Mouse (Mus musculus) spleen, adult 12 weeks (tissue): ENCODE measurements around the gene Ckap2l.

Experiments used
- DNase-seq: peaks from one replicate; pipeline ENCODE4 v3.0.0; 2022; ENCODE audit warnings: low spot score

Gene Ckap2l

DNA sequence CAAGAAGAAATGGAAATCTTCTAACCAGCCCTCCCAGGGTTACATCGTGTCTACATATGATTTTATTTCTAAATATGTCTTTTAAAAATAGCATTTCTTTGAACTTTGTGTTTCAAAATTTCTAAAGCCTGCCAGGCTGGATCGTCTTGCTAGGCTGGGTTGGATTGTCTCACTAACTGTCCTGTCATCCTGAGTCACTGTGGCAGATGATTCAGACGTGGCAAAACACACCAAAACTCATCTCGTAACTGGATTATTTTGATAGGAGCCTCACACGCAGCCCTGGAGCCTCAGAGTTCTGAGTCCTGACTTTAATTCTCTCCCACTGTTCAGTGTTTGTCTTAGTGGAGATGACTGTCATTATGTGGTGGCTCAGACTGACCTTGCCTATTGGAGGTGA lies 33.9 kb downstream of the Ckap2l start:
- no peak for DNase-seq

DNA sequence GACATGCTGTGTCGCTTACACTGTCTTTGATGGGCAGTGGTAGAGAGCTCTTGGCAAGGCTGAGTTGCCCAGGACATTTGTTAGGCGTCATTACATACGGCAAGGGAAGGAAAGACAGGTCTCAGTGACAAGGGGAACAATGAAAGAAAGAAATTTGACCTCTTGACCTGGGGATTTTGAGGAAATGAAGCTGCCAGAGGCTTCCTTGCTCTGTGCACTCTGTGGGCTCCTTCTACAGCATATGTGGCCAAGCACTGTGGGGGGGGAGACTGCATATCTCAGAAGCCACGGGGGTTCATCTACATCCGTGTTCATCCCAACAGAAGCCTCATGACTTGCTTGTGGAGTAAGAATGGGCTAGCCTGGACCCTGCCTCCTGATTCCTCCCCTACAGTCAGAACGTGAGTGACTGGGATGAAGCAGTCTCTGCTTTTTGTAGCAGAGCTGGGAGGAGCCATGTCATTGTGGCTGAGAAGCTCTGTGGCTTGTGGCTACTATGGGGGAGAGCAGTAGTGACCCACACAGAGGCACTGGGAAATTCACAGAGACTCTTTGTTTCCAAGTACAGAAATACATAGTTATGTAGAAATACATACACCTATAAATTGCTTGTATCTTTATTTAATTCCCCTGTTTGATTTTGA lies 35.7 kb downstream of the Ckap2l start:
- DNase-seq = no peak

DNA sequence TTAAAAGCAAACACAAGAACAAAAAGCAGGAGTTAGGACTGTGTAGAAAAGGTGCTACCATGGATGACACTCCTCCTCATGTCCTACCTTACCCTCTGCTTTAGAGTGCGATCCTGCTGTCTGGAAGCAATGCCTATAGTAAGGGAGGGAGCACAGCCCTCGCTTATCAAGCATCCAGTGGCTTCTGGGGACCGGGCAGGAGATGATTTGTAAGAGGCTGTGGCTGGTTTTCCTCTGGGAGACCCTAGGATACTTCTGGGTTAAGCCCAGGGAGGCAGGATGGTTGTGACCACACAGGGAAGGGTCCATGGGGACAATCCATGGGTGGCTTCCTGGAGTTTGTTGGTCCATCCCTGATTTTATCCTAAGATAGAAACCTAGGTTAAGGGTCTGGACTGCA lies 36.4 kb downstream of the Ckap2l start:
- DNase-seq = no peak

DNA sequence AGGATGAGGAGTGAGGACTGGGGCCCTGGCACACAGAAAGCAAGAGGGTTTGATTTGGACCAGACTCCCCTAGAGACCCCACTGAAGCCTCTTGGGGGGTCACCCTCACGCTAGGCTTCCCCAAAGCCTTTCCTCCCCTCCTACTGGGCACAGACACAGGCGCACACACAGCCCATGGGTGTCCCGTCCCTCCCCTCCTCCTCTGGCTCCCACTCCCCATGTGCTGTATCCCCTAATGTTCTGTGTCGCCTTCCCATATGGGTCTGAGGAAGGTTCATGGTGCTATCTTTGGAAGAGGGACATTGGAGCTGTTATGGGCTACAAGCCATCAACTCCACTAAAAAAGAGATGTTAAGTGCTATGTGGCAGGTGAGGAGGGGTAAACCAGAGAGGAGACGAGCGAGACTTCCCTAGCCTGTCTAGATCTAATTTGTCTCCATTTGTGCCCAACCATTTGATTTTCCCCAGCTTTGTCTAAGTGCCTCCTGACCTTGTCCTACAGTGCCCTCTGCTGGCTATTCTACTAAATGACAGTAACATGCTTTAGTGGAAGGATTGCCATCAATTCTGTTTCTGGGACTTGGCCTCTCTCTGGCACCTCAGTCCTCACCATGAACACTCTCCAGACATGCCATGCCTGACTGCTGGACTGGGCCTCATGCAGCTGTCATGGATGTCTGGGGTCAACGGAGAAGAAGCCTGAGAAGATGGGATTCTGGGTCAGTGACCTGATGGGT lies 38.4 kb downstream of the Ckap2l start:
- peak; percentile 42 for DNase-seq

DNA sequence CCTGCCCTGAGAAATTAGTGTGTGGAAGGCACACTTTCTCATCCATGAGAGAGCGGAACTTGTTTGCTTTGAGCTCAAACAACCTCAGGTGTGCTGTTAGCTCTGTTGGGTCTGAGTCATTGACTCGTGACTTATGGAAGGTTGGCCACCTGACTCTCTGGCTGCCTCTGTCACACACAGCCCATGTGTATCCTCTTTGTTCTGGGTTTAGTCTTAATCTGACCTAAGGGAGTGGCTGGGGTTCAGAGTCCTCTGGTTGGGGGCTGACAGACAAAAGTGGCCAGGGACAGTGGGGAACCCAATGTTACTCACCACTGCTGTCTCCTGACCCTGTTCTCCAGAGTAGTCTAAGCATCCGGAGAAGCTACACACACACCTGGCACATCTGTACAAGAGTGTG lies 39.0 kb downstream of the Ckap2l start:
- no peak for DNase-seq

DNA sequence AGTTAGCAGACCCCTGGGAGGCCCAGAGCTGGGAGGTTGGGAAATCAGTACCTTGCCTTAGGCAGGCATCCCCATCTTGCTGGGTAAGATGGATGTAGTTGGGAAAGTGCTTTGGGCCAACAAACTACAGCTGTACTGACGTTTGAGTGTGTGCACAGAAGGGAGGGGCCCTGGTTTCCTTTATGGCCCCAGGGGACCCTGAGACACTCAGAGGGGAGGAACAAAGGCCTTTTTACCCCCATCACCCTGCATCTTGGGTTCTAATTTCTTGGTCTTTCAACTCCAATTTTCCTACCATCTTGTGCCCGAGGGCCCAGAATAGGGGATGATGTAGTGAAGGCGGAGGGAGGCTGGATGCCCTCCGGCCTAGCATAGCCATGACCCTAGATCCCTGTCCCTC lies 41.0 kb downstream of the Ckap2l start:
- DNase-seq = no peak

DNA sequence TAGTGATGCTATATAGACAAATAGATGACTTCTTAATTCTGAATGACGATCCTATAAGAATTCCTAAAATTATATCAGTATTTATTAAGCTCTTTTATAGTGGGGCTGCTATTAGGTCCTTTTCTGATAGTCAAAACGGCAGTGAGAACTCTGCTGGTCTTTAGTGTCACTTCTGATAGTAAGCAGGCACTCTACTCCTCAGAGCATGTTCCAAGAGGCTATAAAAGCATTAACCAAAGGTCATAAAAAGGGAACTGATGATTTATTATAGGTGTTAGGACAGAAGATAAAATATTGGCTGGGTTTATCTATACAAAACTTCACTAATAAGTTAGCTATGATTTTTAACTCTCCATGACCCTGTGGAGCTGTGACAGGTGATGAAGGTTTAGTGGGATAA lies 42.9 kb downstream of the Ckap2l start:
- DNase-seq = no peak

DNA sequence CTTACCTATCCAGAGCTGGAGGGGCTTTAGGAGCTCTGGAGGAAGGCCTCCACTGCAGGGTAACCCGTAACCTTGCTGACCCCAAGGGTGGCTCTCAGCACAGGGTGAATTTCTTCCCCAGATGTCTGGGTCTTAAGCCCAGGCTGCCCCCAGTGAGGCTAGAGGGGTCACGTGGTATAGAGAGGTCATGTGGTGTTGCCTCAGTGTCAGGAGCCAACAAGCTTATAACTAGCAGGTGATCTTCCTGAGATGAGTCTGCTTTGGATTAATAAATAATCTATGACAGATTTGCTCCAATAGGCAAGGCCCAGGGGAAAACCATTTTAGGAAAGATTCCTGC lies 43.4 kb downstream of the Ckap2l start:
- DNase-seq = no peak

DNA sequence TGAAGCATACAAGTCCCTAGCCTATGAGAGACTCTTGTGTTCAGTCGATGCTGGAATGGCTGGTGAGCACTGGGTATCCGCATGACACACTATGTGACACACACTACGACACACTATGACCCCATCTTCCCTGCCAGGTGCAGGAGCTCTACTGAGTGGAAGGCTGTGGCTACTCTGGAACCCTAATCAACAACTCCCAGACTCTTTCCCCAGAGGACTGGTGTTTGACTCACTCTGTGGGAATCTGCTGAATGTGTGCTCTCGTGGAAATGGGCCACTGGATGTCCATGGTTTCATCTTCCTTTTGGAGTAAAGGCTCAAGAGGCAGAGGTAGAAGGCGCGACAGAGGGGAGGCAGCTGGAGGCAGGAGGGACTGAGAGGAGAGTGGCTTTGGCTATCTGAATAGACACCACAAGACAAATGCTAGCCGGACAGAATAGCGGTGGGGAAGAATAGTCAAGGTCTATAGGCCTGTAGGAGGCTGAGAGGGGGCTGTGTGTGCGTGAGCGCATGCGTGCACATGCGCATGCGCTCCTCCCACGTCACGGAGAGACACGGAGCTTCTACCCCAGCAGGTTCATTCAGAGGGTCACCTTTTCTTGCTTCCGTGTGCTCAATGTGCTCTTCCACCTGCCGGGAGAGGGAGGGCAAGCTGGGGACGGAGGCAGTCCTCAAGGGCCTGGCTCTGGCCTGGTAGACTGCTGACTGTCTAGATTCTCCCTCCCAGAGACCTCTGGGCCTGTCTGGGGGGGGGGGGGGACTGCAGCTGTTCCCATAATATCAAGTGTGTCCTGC lies 44.0 kb downstream of the Ckap2l start:
- no peak for DNase-seq

DNA sequence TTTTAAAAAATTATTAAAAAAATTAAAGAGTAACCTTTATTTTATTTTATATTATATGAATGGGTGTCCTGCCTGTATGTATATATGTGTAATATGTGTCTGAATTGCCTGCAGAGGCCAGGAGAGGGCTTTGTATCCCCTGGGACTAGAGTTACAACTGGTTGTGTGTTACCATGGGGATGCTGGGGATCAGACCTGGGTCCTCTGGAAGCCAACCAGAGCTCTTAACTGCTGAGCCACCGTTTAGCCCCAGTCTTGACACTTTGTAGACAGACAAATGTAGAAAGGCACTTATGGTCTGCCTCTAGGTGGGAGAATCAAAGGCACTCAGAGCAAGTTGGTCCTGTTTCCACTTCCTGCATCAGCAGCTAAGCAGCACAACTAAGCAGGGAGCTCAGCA lies 47.7 kb downstream of the Ckap2l start:
- DNase-seq = no peak

DNA sequence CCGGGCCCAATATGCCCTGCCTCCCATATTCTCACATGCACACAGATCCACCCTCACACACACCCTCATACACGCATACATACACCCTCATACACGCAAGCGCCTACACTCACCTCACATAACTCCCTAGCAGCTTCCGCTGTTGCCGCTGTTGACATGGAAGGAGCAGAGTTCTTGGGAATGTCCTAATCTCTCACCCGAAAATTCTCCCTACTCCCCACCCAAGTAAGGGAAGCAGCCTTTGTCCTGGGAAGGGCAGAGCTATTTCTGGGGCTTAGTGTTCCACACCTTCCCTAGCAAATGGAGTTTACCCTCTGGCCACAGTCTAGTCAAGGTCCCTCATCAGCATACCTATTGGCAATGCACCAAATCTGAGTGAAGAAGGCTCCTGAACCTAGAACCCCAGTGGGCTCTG lies 49.3 kb downstream of the Ckap2l start:
- no peak for DNase-seq

DNA sequence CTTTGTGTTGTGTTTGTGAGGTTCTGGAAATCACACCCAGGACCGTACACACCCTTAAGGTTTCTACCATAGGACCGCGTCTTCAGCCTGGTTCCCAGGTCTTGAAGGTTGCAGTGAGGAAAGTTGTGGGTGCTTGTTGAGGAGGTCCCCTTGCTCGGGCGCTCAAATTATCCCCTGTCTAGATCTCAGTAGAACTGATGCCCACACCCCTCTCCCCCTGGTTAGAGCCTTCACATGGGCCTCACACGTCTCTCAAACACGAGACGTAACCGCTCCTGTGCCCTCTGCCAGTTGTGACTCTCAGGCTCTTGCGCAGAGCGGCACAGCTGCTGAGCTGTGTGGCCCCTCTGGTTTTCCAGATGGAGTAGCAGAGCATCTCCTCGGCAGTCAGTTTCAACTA lies 50.1 kb downstream of the Ckap2l start:
- no peak for DNase-seq

DNA sequence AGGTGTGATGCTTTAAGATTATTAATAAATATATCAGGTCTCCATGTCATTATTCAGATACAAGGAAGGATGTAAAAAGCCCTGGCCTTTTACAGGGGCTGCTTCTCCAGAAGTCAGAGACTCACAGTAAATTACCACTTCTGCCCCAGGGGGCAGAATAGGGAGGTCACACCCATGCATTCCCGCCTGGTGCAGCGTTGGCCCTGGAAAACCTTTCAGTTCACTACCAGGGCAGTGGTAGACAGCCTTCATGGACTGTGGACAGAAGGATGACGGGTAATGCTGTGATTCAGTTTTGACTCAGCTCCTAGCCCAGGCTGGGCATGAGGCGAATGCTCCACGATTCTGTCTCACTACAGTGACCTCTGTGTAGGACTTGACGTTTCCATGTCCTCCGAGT lies 50.6 kb downstream of the Ckap2l start:
- no peak for DNase-seq

DNA sequence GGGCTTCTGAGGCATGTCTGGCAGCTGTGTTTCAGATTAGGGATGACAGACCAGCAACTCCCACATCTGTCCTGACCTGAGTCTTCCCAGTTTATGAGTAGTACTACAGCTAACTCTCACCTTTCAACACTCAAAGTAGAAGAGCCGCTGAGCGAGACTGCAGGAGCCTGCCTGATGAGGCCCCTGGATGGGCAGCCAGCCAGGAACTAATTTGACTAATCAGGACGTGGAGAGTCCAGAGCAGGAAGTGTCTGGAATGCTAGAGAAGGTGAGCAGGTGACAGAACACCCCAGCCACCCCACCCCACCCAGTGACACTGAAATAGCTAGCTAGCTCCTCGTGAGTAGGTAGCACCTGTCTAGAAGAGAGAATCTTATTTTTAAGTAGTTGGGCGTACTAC lies 51.4 kb downstream of the Ckap2l start:
- DNase-seq = no peak

DNA sequence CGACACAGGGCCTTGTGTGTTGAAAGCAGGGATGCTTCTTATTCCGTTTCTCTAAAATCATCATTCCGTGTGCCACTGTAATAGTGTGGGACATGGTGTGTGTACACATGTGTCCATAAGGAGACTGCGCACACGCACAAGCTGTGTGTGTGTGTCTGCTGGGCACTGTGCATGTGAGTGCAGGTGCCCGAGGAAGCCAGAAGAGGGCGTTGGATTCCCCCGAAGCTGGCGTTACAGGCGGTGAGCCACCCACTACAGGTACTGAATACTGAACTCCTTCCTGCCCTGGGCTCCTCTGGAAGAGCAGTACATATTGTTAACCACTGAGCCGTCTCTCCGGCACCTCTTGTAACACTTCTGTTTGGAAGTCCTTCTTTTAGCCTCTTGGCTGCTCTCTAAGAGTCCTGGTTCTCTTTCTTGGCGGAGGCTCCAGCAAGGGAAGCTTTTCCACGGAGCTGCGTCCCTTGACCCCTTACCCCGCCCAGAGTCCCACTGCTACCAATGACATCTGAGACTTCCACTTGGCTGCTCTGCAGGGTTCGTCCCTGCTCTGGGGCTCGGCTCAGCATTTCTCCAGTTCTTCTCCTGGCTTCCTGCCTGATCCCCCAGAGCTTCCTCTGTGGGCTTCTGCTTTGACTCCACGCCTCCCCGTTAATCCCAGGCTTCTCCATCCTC lies 52.4 kb downstream of the Ckap2l start:
- no peak for DNase-seq

DNA sequence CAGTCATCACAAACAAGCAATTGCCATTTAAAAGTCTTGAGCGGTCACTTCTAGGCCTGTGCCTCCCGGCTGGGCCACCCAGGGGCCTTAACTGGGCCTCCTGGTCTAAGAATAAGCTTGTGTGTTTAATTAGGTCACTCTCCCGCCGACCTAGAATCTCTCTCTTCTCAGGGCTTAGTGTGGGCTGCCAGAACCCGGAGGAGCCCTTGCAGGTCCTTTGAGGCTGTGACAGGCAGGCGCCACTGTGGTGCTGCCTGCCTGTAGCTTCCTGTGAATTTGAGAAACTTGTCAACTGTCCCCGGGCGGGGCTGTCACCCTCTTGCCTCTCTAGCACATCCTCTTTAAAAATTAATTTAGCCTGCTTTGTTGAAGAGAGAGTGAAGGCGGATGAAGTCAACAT lies 53.2 kb downstream of the Ckap2l start:
- DNase-seq = no peak

DNA sequence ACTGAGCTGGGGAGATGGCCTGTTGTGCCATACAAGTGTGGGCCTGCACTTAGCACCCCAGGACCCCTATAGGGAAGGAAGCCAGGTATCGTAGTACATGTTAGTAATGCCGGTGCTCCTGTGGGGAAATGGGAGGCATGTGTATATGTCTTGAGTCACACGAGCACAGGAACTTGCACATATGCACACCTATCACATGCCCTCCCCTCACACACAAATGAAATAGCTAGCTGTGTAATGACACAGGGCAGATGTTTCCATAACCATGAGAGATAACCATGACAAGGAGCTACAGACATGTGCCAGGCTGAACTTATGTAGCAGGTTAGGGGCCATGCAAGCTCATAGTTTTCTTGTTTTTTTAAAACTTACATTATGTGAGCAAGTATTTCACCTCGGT lies 54.0 kb downstream of the Ckap2l start:
- DNase-seq = no peak

DNA sequence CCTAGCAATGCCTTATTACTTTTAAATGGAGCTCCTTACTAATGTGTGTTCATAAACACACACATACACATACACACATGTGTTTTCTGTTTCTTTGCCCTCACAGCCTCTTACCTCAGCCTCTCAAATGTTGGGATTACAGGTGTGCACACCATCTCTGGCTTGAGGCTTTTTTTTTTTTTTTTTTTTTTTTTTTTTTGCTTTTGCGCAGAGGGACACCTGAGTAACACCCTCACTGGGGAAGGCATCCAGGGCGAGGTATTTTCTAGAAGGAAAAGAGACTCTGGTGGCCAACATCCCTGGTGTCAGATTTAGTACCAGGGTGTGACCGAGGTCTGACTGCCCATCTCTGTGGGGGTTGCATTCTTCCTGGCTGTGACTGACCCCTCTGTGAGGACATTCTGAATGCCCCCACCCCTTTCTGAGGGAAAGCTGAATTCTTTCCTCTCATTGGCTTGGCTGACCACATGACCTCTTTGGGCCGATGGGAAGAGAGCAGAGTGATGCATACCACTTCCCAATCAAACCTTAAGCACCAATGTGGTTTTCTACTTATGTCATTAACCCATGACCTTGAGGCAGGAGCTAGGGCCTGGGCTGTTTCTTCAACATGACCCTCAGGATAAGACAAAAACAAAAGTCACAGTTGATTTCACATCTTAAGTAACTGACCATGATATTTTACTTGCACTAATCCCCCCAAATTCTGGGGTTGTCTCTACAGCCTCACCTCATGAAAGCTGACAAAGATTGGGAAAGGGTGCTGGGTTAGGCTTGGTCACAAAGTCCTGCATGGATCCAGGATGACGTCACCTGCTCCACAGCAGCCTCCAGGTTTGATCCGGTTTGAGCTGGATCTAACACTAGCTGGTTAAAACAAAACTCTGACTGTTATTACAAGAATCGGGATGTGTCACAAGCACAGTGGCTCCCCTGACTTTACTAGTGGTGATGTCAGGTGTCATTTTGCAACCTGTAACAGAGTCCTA lies 54.9 kb downstream of the Ckap2l start:
- DNase-seq = no peak

DNA sequence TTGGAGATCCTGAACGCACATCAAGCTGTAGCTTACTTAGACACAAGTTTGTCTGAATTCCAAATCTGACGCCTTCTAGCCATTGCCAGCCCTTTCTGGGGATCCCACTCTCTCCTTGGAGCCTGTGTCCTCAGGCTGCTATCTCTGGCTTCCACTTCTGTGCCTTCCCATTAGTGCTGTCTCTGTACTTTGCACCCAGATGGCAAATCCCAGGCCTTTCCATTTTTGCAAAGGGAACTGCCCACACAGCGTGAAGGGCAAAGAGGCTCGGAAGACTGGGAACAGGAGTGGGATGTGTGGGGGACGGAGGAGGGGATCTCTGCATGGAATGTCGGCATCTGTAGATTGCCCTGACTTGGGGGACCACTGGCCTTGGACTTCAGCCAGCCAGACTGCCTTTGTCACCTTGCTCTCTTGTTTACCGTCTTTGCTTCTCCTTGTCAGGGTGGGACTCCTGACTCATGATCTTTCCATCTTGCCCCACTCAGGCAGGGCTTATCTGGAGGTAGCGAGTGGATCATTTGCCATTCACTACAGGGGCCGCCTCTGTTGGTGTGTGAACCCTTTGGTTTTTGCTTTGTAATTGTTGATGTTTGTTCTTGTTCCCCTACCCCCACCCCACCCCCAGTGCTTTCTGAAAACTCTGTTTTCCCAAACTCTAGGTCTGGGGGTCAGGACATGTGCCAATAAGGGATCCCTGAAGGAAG lies 56.1 kb downstream of the Ckap2l start:
- no peak for DNase-seq

DNA sequence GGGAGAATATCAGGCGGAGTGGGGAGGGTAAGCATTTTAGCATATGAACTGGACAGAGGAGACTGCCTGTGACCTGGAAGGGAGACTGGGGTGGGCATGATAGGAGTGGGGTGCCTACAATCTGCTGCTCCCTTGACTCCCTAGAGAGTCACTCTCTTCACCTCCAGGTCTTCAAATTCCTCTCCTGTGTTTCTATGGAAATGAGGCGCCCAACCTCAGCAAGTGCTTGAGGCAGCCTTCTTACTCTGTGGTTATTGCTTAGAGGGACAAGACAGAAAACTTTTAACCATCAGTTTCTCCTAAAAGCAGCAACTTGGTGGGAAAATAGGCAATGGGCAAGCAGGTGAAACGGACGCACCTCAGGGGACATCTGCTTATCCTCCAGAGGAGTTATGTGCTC lies 60.5 kb downstream of the Ckap2l start:
- no peak for DNase-seq

DNA sequence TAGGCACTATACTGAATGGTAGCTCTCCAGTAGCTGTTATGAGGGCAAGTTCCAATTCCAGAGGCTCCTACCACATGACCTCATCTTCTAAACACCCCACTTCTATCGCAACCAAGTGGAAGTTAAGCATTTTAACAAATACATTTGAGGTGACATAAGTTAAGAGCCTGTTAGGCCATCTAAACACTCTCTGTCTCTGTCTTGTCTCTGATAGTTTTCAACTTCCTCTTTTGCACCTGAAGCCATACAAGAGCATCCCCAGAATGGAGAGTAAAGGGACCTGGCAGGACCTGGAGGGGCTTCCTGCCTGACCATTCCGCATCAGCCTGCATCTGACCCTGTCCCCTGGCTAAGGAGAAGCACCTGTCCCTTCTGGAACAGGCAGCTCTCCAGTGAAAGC lies 62.3 kb downstream of the Ckap2l start:
- DNase-seq = no peak
